Mouse (Mus musculus) liver, embryonic 14.5 days (tissue): ENCODE data around the gene Itgb7. TPM values are rescaled to one million over a fixed set of nuclear protein-coding genes. Genes with fewer than 3 reads are reported as not detected.

Experiments
- ATAC-seq: fragments of 200-750 bp; cut with Nextera tagmentation; 2 replicates; pipeline ENCODE4 v1.8.0; 2017; ENCODE audit warnings: moderate number of reproducible peaks, mild to moderate bottlenecking, moderate library complexity; ENCODE audit not compliant: insufficient read depth
- DNase-seq, 3 experiments: peaks; one replicate each; pipeline ENCODE4 v3.0.0-alpha.2; 2012 to 2013; ENCODE audit warnings: low read depth in 3 of 3, low spot score in 3 of 3
- H3K27ac ChIP-seq: fragments of 300-500 bp; sonication (generic); 2 replicates; pipeline ENCODE4 v1.5.1; 2014; ENCODE audit warnings: moderate library complexity, mild to moderate bottlenecking, control low read depth, inconsistent platforms
- H3K27me3 ChIP-seq: fragments of 300-500 bp; sonication (generic); 2 replicates; pipeline ENCODE4 v1.6.1; 2014; ENCODE audit warnings: mild to moderate bottlenecking, low read length, moderate library complexity; ENCODE audit not compliant: control insufficient read depth, insufficient read depth
- H3K36me3 ChIP-seq: fragments of 300-500 bp; sonication (generic); replicated peaks from 2 replicates; pipeline ENCODE4 v1.6.1; 2014; ENCODE audit warnings: low read depth; ENCODE audit not compliant: control insufficient read depth, insufficient read depth
- H3K4me1 ChIP-seq, 2 experiments: fragments of 200-500 bp in 1 of 2; fragments of 300-500 bp in 1 of 2; sonication (generic) in 1 of 2; replicated peaks; 2 replicates each; pipeline ENCODE4 v1.6.1; 2012 to 2014; ENCODE audit warnings: antibody characterized with exemption in 1 of 2, inconsistent platforms in 1 of 2, low read length in 1 of 2; ENCODE audit not compliant: control insufficient read depth in 2 of 2, insufficient read depth in 2 of 2
- H3K4me2 ChIP-seq: fragments of 300-500 bp; sonication (generic); 2 replicates; pipeline ENCODE4 v1.6.1; 2014; ENCODE audit warnings: low read depth, mild to moderate bottlenecking, control low read depth, moderate library complexity
- H3K4me3 ChIP-seq, 2 experiments: fragments of 200-500 bp in 1 of 2; fragments of 300-500 bp in 1 of 2; sonication (generic) in 1 of 2; 2 replicates each; pipeline ENCODE4 v1.5.1; 2012 to 2014; ENCODE audit warnings: low read depth in 2 of 2, low read length in 2 of 2, mild to moderate bottlenecking in 2 of 2, control low read depth in 1 of 2, inconsistent platforms in 1 of 2, moderate library complexity in 1 of 2; ENCODE audit not compliant: insufficient read depth in 1 of 2
- H3K9ac ChIP-seq: fragments of 300-500 bp; sonication (generic); replicated peaks from 2 replicates; pipeline ENCODE4 v1.6.1; 2014; ENCODE audit warnings: mild to moderate bottlenecking, control low read depth, moderate library complexity
- H3K9me3 ChIP-seq: fragments of 300-500 bp; sonication (generic); 2 replicates; pipeline ENCODE4 v1.6.1; 2016; ENCODE audit warnings: low read length, mixed read lengths; ENCODE audit not compliant: control insufficient read depth
- CTCF ChIP-seq: IDR thresholded peaks from 2 replicates; pipeline ENCODE4 v1.5.1; 2016; ENCODE audit warnings: antibody characterized with exemption, low read depth, control low read depth
- EP300 ChIP-seq: IDR thresholded peaks from 2 replicates; pipeline ENCODE4 v1.6.1; 2016; ENCODE audit warnings: antibody characterized with exemption, low read depth
- WGBS: fragments of 180-500 bp; shearing (Covaris S2); extraction: QIAGEN DNeasy Blood & Tissue Kit; methylation state at CpG from one replicate; pipeline ENCODE4 v1.1.7; 2014; ENCODE audit not compliant: insufficient replicate concordance; 5-methylcytosine and 5-hydroxymethylcytosine counted together
- polyA plus RNA-seq, 2 experiments: library from polyadenylated mRNA; depleted of rRNA in 1 of 2; stranded (reverse) in 1 of 2; unstranded in 1 of 2; fragments of >200 nt; fragmentation: Nextera tagmentation in 1 of 2; extraction: Ambion mirVana in 1 of 2; gene quantifications; 2 replicates each; pipeline versions ENCODE4 v1.2.1 to v1.2.3; 2012 to 2014

Itgb7 gene
- polyA plus RNA-seq, 2 experiments, result 2.7 to 5.6 TPM

DNA sequence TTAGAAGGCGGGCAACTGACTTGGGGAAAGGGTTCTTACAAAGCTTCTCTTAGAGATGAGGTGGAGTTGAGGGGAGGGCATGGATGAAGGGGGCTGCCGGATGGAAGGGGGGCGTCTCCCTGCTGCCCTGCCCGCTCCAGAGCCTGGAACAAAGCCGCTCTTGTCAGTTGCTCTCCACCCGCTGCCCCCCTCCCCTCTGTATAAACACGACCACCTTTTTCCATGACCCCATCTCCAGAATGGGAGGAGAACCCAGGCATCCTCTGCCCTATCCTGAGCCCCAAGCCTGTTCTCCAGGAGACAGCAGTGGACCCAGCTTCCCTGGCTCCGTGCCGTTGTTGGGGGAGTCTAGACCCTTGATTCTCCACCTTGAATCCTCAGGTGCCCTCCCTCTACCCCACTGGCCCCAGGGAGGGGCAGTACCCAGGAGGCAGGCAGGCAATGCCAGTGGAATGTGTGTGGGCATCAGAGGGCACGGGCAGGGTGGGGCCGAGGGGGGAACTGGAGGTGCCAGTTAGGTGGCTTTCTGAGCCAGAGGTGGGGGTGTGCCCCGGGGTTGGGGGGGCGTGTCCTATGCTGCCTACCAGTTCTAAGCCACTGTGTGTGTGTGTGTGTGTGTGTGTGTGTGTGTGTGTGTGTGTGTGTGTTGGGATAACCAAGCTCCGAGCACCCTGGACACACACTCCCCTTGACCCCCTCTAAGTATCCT is 24.0 kb upstream of the Itgb7 start:
- H3K9me3 ChIP-seq, result no peaks in the 10 kb centered on the region
- 36% methylated on average over 14 of the region's 14 CpGs for WGBS
- H3K27ac ChIP-seq, result no peak overlapping the region
- TF ChIP-seq EP300 (no peak), CTCF (no peak)
- no peak overlapping the region for H3K4me3 ChIP-seq
- peaks cover 54% of the 10 kb centered on the region for H3K27me3 ChIP-seq
- H3K4me1 ChIP-seq, result no peaks in the 10 kb centered on the region
- no peak overlapping the region for H3K9ac ChIP-seq
- H3K36me3 ChIP-seq, result no peaks in the 10 kb centered on the region
- ATAC-seq, result no peak
- no peak for DNase-seq
- H3K4me2 ChIP-seq, result no peak overlapping the region

DNA sequence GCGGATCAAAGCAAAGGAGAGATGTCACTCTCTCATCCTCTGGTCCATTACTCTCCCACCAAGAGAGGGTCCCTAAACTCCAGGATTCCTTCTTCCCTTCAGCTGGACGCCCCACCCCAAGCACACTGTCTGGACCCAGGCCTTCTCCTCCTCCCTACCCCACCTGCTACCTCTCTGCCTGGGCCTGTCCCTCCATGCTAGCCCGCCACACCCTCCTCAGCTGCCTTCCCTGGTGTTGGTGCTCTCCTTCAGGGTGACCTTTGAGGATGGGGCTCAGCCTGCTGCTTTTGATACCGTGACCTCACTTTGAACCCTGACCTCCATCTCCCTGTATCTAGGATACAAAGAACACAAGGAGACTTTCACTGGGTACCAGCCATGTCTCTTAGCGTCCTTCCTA is 18.8 kb upstream of the Itgb7 start:
- Histone ChIP-seq H3K4me3 (no peak overlapping the region), H3K4me2 (no peak overlapping the region), H3K27me3 (peaks cover 58% of the 10 kb centered on the region), H3K4me1 (0 out of 4 replicates have a peak, but pooled peaks cover 0 to 5% of the 10 kb centered on the region in 2 experiments), H3K9me3 (no peaks in the 10 kb centered on the region), H3K27ac (no peak overlapping the region), H3K36me3 (no peaks in the 10 kb centered on the region), H3K9ac (no peak overlapping the region)
- TF ChIP-seq CTCF (no peak), EP300 (no peak)
- WGBS, result 55% methylated on average over 5 of the region's 5 CpGs
- ATAC-seq (no peak), DNase-seq (no peak)

DNA sequence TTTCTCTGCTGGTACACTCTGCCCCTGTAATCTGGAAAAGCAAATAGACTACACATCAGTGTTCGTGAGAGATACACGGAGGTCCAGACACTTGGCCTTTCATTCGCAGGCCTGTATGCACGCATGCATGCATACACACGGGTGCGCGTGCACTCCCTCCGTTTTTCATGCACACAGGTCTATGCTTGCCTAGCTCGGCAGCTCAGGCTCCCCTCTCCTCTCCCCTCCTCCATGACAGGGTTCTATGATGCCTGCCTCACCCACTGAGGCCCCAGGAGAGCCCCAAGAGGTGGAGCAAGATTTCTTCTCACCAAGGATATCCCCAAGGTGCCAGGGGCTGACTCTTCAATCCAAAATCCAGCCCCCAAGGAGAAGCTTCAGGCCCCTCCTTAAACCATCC is 18.2 kb upstream of the Itgb7 start:
- H3K4me2 ChIP-seq, result no peak overlapping the region

DNA sequence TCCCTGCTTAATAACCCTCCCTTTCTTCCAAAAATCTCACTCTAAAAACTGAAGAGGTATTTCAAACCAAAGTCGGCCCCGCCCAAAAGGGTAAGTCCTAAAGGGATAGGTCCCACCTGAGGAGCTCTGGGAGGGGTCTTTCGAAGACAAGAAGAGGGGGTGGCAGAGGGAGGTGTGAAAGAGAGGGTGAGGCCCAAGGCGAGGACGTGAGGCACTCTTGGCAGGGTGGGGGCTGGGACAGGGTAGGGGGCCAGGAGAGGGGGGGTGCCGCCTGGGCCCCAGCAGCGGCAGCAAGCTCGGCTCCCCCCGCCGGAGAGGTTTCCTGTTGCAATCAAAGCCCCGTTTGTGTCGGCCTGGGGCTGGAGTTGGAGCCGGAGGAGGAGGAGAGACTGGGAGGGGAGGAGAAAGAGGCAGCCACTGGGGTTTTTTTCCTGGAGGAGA is 17.5 kb upstream of the Itgb7 start:
- Histone ChIP-seq H3K27ac (no peak overlapping the region), H3K4me3 (no peak overlapping the region), H3K4me2 (no peak overlapping the region; the same call in 1 of the 2 replicates), H3K27me3 (peaks cover 62% of the 10 kb centered on the region), H3K9ac (no peak overlapping the region), H3K36me3 (no peaks in the 10 kb centered on the region), H3K4me1 (peaks cover 0 to 7% of the 10 kb centered on the region in 2 experiments; a peak in 1 of 4 replicates), H3K9me3 (no peaks in the 10 kb centered on the region)
- TF ChIP-seq CTCF (no peak), EP300 (no peak)
- 2% methylated on average over 13 of the region's 13 CpGs for WGBS
- ATAC-seq (no peak), DNase-seq (no peak)

More for the DNA sequence above, 18.2 kb upstream of the Itgb7 start:
- no peak for ATAC-seq
- 0 out of 4 replicates have a peak, but pooled peaks cover 0 to 5% of the 10 kb centered on the region in 2 experiments for H3K4me1 ChIP-seq
- no peaks in the 10 kb centered on the region for H3K9me3 ChIP-seq
- no peak overlapping the region for H3K9ac ChIP-seq
- 57% methylated on average over 9 of the region's 9 CpGs for WGBS
- TF ChIP-seq EP300 (no peak), CTCF (no peak)
- peaks cover 59% of the 10 kb centered on the region for H3K27me3 ChIP-seq
- no peak overlapping the region for H3K4me3 ChIP-seq
- no peak for DNase-seq
- H3K36me3 ChIP-seq, result no peaks in the 10 kb centered on the region
- no peak overlapping the region for H3K27ac ChIP-seq

DNA sequence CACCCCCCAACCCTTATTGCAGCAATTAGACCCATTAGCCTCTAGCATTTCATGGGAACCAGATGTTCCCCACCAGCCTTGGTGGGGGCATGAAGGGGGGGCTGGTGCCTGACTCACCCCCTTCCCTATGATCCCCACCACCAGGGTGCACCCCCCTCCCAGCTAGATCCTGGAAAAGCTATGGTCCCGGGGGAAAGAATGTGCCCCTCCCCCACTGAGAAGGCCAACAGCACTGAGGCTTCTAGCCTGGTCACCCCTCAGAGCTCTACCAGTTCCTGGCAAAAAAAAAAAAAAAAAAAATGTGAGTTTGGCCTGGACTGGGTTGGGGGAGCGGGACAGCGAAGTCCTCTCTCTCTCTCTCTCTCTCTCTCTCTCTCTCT is 17.1 kb upstream of the Itgb7 start:
- no peaks in the 10 kb centered on the region for H3K9me3 ChIP-seq
- H3K36me3 ChIP-seq, result no peaks in the 10 kb centered on the region
- H3K4me3 ChIP-seq, result no peak overlapping the region
- DNase-seq (no peak), ATAC-seq (no peak)
- H3K27me3 ChIP-seq, result peaks cover 67% of the 10 kb centered on the region
- H3K9ac ChIP-seq, result no peak overlapping the region
- TF ChIP-seq EP300, result no peak
- no peak for TF ChIP-seq CTCF
- no peak overlapping the region for H3K4me2 ChIP-seq
- WGBS, result 9% methylated on average over 3 of the region's 3 CpGs
- H3K4me1 ChIP-seq, result peaks cover 0 to 11% of the 10 kb centered on the region in 2 experiments; a peak in 2 of 4 replicates
- H3K27ac ChIP-seq, result no peak overlapping the region
